Mouse (Mus musculus): ENCODE data around the gene Ankar. TPM values are rescaled to one million over a fixed set of nuclear protein-coding genes. Genes with fewer than 3 reads are reported as not detected.

The Ankar gene
- polyA plus RNA-seq (2012; rRNA removed) = not detected in 2 replicates

- no peak for DNase-seq (ENCODE audit: low spot score)
These were observed at the start of gene Ankar for GRCm38 (mm10) chr1:72700479-72700878. Ankar (minus strand) TSS chr1:72700579.

GRCm38 (mm10) chr1:72746382-72746781 lies 46.0 kb upstream of the Ankar start:
- no peak for DNase-seq (ENCODE audit: low spot score)

- DNase-seq (ENCODE audit: low spot score) = no peak
These were observed 44.6 kb upstream of the Ankar start for GRCm38 (mm10) chr1:72744816-72745506.

GRCm38 (mm10) chr1:72741406-72741805 lies 41.0 kb upstream of the Ankar start:
- DNase-seq (ENCODE audit: low spot score) = no peak

- DNase-seq (ENCODE audit: low spot score) = no peak
These were observed 39.3 kb upstream of the Ankar start for GRCm38 (mm10) chr1:72739681-72740063.

- no peak for DNase-seq (ENCODE audit: low spot score)
These were observed 38.7 kb upstream of the Ankar start for GRCm38 (mm10) chr1:72738946-72739680.

GRCm38 (mm10) chr1:72736397-72737125 lies 36.2 kb upstream of the Ankar start:
- DNase-seq (ENCODE audit: low spot score) = no peak

- peak; percentile 44 for DNase-seq (ENCODE audit: low spot score)
These were observed 32.9 kb upstream of the Ankar start for GRCm38 (mm10) chr1:72733191-72733691.

- no peak for DNase-seq (ENCODE audit: low spot score)
These were observed 29.7 kb upstream of the Ankar start for GRCm38 (mm10) chr1:72730126-72730525.

- no peak for DNase-seq (ENCODE audit: low spot score)
These were observed 28.4 kb upstream of the Ankar start for GRCm38 (mm10) chr1:72728781-72729180.

GRCm38 (mm10) chr1:72725941-72726340 lies 25.6 kb upstream of the Ankar start:
- DNase-seq (ENCODE audit: low spot score) = no peak

GRCm38 (mm10) chr1:72724354-72724753 lies 24.0 kb upstream of the Ankar start:
- no peak for DNase-seq (ENCODE audit: low spot score)

GRCm38 (mm10) chr1:72722646-72723045 lies 22.3 kb upstream of the Ankar start:
- no peak for DNase-seq (ENCODE audit: low spot score)

GRCm38 (mm10) chr1:72720115-72720725 lies 19.8 kb upstream of the Ankar start:
- no peak for DNase-seq (ENCODE audit: low spot score)

GRCm38 (mm10) chr1:72718846-72719245 lies 18.5 kb upstream of the Ankar start:
- DNase-seq (ENCODE audit: low spot score) = peak; percentile 36

- DNase-seq (ENCODE audit: low spot score) = no peak
These were observed 17.2 kb upstream of the Ankar start for GRCm38 (mm10) chr1:72717540-72717939.

GRCm38 (mm10) chr1:72716926-72717325 lies 16.5 kb upstream of the Ankar start:
- no peak for DNase-seq (ENCODE audit: low spot score)

- no peak for DNase-seq (ENCODE audit: low spot score)
These were observed 16.0 kb upstream of the Ankar start for GRCm38 (mm10) chr1:72716421-72716820.

GRCm38 (mm10) chr1:72715593-72716361 lies 15.4 kb upstream of the Ankar start:
- no peak for DNase-seq (ENCODE audit: low spot score)

GRCm38 (mm10) chr1:72715065-72715464 lies 14.7 kb upstream of the Ankar start:
- DNase-seq (ENCODE audit: low spot score) = no peak

- DNase-seq (ENCODE audit: low spot score) = no peak
These were observed 14.2 kb upstream of the Ankar start for GRCm38 (mm10) chr1:72714547-72714946.
